Mouse (Mus musculus): ENCODE results near the gene Cttn.

Gene Cttn

DNA sequence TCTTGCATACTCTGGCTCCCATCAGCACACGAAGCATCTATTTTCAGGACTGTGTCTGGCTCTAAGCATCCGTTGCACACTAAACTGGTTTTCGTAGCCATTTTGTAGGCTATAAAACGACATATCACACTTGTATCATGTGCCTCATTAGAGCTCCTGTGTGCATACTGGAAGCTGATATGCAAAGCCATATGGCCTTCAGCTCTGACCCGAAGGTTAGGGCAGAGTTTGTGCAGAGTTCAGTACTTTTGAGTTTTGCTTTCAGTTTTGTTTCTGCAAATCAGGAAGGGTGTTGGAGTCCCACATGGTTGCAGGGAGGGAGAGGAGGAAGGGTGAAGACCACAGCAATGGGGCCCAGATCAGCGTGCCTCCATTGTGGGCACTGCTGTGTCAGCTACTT lies 79.1 kb downstream of the Cttn start:
- DNase-seq (ENCODE audit: low read depth) = no peak

DNA sequence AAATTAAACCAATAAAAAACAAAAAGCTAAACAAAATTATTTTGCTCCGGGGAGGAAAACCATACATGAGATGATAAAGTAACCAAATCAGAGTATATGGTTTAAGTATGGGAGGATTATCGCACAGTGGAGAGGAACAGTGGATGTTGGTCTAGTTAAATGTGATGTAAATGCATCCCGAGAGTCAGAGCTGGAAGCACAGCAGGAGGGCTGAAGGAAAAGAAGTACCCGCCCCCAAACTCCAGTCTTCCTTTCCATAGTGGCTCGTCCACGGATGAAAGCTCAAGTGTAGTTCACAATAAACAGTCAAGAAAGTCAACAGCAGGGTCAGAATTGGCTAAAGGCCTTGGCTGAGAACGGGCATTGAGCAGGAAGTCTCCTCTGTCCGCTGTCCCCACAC lies 80.1 kb downstream of the Cttn start:
- DNase-seq (ENCODE audit: low read depth) = no peak

DNA sequence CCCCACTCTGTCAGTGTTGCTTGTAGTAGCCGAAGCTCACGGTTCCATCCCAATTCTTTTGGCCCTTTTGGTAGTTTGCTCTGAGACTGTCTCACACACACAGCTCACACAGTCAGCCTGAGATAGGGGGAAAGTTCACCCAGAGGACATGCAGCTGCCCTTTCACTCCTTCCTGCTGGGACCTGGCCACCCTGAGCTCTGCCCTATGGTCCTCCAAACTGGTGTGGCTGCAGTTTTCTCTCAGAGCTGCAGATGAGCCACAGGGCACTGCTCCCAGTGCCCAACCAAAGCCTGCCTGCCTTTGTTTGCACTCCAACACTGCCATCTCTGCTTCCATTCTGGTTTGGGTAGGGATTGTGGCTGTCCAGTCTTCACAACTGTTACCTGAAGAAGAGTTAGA lies 81.1 kb downstream of the Cttn start:
- no peak for DNase-seq (ENCODE audit: low read depth)

DNA sequence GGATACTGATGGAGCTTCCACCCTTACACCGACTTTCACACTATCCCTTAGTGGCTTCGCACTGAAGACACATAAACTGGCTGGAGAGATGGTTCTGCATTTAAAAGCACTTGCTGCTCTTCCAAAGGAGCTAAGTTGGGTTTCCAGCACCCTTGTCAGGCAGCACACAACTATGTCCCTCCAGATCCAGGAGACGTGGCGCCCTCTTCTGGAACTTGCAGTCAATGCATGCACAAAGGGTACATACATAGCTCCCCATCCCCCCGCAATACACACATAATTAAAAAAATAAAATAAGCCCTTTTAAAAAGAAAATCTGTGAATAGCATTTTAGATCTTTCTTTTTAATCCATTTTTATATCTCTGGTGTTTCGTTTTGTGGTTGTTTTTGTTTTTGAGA lies 83.3 kb downstream of the Cttn start:
- no peak for DNase-seq (ENCODE audit: low read depth)
